Mouse (Mus musculus): ENCODE measurements around the gene Nat8f5. TPM values are rescaled to one million over a fixed set of nuclear protein-coding genes. Genes with fewer than 3 reads are reported as not detected.
"Not testable (repeated sequence)": the region's sequence is repeated elsewhere in the genome, so short reads cannot be mapped to it uniquely, and the experiment has no call there.

Nat8f5 gene
- polyA plus RNA-seq (2021) = not detected

GRCm38 (mm10) chr6:85820837-85821236 lies at the start of gene Nat8f5, which contains the start of gene Nat8f6:
TSS of gene Nat8f5 (minus strand) at chr6:85820972.
TSS of gene Nat8f6 (minus strand) at chr6:85820954.
- in situ Hi-C loops (cut with MboI; ENCODE audit: low pct_unique_long_range_greater_than_20kb) = no loop called here
- no peak for DNase-seq (ENCODE audit: low read depth, low spot score)
- ChIA-PET CTCF (no interaction called here), POLR2A (no interaction called here)
- no peak for TF ChIP-seq CTCF (IDR thresholded peaks at IDR 0.05)
- H3K27me3 ChIP-seq = peaks cover 12% of the 10 kb centered on the region
- ATAC-seq = no peak

- POLR2A ChIA-PET; ATAC-seq; CTCF ChIA-PET; DNase-seq (ENCODE audit: low read depth, low spot score); in situ Hi-C loops (cut with MboI; ENCODE audit: low pct_unique_long_range_greater_than_20kb): not testable (repeated sequence)
- peaks cover 15% of the 10 kb centered on the region for H3K27me3 ChIP-seq
These were observed 48.2 kb upstream of the Nat8f5 start, which contains the start of gene Nat8f2 for GRCm38 (mm10) chr6:85869006-85869405. TSS of gene Nat8f2 (minus strand) at chr6:85869158.

- in situ Hi-C loops (cut with MboI; ENCODE audit: low pct_unique_long_range_greater_than_20kb) = no loop called here
- POLR2A ChIA-PET = no interaction called here
- CTCF ChIA-PET = no interaction called here
- no peak for TF ChIP-seq CTCF (IDR thresholded peaks at IDR 0.05)
- DNase-seq (ENCODE audit: low read depth, low spot score) (no peak), ATAC-seq (no peak)
- peaks cover 15% of the 10 kb centered on the region for H3K27me3 ChIP-seq
These were observed 47.2 kb upstream of the Nat8f5 start for GRCm38 (mm10) chr6:85867726-85868690.

- H3K27me3 ChIP-seq = peaks cover 19% of the 10 kb centered on the region
- in situ Hi-C loops (cut with MboI; ENCODE audit: low pct_unique_long_range_greater_than_20kb); POLR2A ChIA-PET; CTCF ChIA-PET; ATAC-seq; DNase-seq (ENCODE audit: low read depth, low spot score): not testable (repeated sequence)
These were observed 46.2 kb upstream of the Nat8f5 start for GRCm38 (mm10) chr6:85866995-85867394.

DNA sequence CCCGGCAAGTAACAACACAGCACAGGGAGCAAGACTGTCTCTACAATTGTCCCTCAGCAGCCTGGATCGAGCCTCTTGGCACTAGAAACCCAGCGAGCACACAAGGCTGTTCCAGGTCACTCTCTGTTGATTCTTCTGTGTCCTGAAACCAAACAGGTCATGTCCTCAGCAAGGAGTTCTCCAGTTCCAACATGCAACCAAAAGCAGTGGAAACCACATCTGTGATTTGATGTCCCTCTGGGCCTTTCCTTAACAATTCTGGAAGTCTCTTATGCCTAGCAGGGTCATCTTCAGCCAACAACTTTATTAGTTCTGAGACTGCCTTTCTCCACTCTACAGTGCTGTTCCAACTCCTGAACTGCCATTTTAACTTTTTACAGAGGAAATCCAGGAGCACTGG lies 45.4 kb upstream of the Nat8f5 start:
- in situ Hi-C loops (cut with MboI; ENCODE audit: low pct_unique_long_range_greater_than_20kb); ATAC-seq; CTCF ChIA-PET; DNase-seq (ENCODE audit: low read depth, low spot score); POLR2A ChIA-PET: not testable (repeated sequence)
- peaks cover 19% of the 10 kb centered on the region for H3K27me3 ChIP-seq

GRCm38 (mm10) chr6:85864900-85865639 lies 44.3 kb upstream of the Nat8f5 start:
- CTCF ChIA-PET; ATAC-seq; in situ Hi-C loops (cut with MboI; ENCODE audit: low pct_unique_long_range_greater_than_20kb); POLR2A ChIA-PET; DNase-seq (ENCODE audit: low read depth, low spot score): not testable (repeated sequence)
- peaks cover 19% of the 10 kb centered on the region for H3K27me3 ChIP-seq

GRCm38 (mm10) chr6:85863840-85864239 lies 43.1 kb upstream of the Nat8f5 start:
- H3K27me3 ChIP-seq = peaks cover 19% of the 10 kb centered on the region
- TF ChIP-seq CTCF (IDR thresholded peaks at IDR 0.05) = no peak
- ChIA-PET CTCF (no interaction called here), POLR2A (no interaction called here)
- in situ Hi-C loops (cut with MboI; ENCODE audit: low pct_unique_long_range_greater_than_20kb) = no loop called here
- DNase-seq (ENCODE audit: low read depth, low spot score) (no peak), ATAC-seq (no peak)

DNA sequence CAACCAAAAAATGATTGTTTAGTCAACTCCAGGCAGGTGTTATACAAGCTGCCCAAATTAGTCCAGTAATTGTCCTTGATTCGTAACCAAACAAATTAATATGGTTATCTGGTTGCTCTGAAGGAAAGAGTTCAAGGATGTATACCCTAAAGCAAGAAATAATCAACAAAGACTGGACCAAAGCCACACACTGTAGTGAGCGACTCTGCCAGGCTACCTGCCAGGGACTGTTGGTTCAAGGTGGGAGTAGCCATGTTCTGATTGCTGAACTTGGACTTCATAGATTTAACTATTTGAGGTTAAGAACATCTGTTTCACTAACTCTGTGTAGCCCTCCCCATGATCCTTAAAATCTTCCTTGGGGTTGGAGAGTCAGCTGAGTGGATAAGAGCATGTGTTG lies 42.4 kb upstream of the Nat8f5 start:
- in situ Hi-C loops (cut with MboI; ENCODE audit: low pct_unique_long_range_greater_than_20kb) = no loop called here
- peaks cover 18% of the 10 kb centered on the region for H3K27me3 ChIP-seq
- ChIA-PET POLR2A (no interaction called here), CTCF (no interaction called here)
- DNase-seq (ENCODE audit: low read depth, low spot score) (no peak), ATAC-seq (no peak)
- TF ChIP-seq CTCF (IDR thresholded peaks at IDR 0.05) = no peak

DNA sequence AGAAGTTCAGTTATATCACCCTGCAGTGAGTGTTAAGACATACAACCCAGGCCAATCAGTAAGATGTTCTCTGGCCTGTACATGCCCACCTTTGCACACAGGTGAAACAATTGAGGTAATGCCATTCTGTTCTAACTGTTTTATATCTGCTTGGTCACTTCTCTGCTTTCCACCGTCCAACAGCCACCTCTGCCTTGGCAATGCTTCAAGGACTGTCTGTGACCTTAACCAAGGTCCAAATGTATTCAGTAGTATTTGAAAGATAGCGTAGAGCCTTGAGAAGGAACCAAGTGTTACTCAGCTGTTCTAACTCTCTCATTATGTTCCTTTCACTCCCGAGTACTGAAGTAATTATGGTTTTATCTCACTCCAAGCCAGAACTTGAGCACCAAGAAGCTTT lies 41.8 kb upstream of the Nat8f5 start:
- no peak for TF ChIP-seq CTCF (IDR thresholded peaks at IDR 0.05)
- CTCF ChIA-PET = no interaction called here
- in situ Hi-C loops (cut with MboI; ENCODE audit: low pct_unique_long_range_greater_than_20kb) = no loop called here
- DNase-seq (ENCODE audit: low read depth, low spot score) (no peak), ATAC-seq (no peak)
- POLR2A ChIA-PET = no interaction called here
- H3K27me3 ChIP-seq = peaks cover 13% of the 10 kb centered on the region

DNA sequence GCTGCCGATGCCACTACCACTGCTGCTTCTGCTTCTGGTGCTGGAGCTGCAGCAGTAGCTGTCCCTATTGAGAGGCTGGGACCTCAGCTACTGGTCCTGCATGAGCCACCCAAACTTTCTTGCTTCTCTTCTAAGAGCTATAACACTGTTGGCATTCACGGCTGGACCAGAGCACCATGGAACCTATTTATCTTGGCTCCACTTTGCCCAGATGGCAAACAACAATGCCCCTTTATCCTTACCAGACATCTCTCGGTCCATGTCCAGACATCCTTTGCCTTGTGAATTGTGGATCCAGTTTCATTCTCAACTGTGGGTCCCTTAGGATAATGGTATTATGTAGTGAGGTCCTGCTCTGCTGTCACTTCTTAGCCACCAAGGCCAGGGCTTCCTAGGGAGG lies 40.5 kb upstream of the Nat8f5 start:
- CTCF ChIA-PET = no interaction called here

DNA sequence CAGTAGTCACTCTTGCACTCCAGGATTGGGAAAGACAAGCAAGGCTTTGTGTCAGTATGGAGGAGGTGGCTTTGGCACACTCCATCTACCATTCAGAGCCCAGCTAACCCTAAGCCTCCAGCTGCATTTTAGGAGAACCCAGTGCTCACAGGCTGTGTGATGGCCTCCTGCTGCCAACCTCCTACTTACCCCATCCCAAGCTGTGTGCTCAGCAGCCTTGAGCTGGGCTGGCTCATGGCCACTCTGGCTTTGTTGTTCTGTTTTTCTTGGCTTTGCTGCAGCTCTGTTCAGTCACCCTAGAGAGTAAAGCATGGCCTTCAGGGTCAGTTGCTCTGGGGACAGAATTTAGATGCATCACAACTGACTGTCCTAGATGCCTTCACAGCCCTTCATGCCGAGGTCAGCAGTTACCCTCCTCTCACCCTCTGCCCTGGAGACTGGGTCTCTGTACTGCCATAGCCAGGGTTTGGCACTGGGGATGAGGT lies 35.5 kb upstream of the Nat8f5 start:
- CTCF ChIA-PET = no interaction called here
- H3K27me3 ChIP-seq = no peaks in the 10 kb centered on the region
- ATAC-seq (peak; percentile 82), DNase-seq (ENCODE audit: low read depth, low spot score) (peak; percentile 61)
- in situ Hi-C loops (cut with MboI; ENCODE audit: low pct_unique_long_range_greater_than_20kb) = no loop called here
- POLR2A ChIA-PET = no interaction called here
- TF ChIP-seq CTCF (IDR thresholded peaks at IDR 0.05) = no peak

More for the DNA sequence above, 40.5 kb upstream of the Nat8f5 start:
- ATAC-seq (no peak), DNase-seq (ENCODE audit: low read depth, low spot score) (no peak)
- POLR2A ChIA-PET = no interaction called here
- H3K27me3 ChIP-seq = peaks cover 8% of the 10 kb centered on the region
- in situ Hi-C loops (cut with MboI; ENCODE audit: low pct_unique_long_range_greater_than_20kb) = no loop called here
- TF ChIP-seq CTCF (IDR thresholded peaks at IDR 0.05) = no peak

Data from Patski (cell line).